Mouse (Mus musculus) limb, embryonic 14.5 days (tissue): ENCODE data around the gene Sprr2a3. TPM values are rescaled to one million over a fixed set of nuclear protein-coding genes. Genes with fewer than 3 reads are reported as not detected.
A peak's percentile ranks its signal among the peaks of the same experiment; 100 is the strongest.
"Not testable (repeated sequence)": the region's sequence is repeated elsewhere in the genome, so short reads cannot be mapped to it uniquely, and the experiment has no call there.

Source experiments
- ATAC-seq: fragments of 200-750 bp; cut with Nextera tagmentation; 2 replicates; pipeline ENCODE4 v1.8.0; 2017; ENCODE audit warnings: low read depth, moderate number of reproducible peaks, moderate TSS enrichment; ENCODE audit not compliant: low FRiP score
- DNase-seq: peaks from one replicate; pipeline ENCODE4 v3.0.0-alpha.2; 2015; ENCODE audit warnings: low spot score
- H3K27ac ChIP-seq: fragments of 300-500 bp; sonication (generic); replicated peaks from 2 replicates; pipeline ENCODE4 v1.5.1; 2014; ENCODE audit warnings: low read depth, mild to moderate bottlenecking, low read length, moderate library complexity, mixed read lengths
- H3K27me3 ChIP-seq: fragments of 300-500 bp; sonication (generic); 2 replicates; pipeline ENCODE4 v1.6.1; 2014; ENCODE audit warnings: low read length, mixed read lengths; ENCODE audit not compliant: control insufficient read depth, insufficient read depth
- H3K36me3 ChIP-seq: fragments of 300-500 bp; sonication (generic); 2 replicates; pipeline ENCODE4 v1.6.1; 2014; ENCODE audit warnings: mild to moderate bottlenecking, low read length, moderate library complexity, mixed read lengths; ENCODE audit not compliant: control insufficient read depth, insufficient read depth
- H3K4me1 ChIP-seq: fragments of 300-500 bp; sonication (generic); 2 replicates; pipeline ENCODE4 v1.6.1; 2014; ENCODE audit warnings: antibody characterized with exemption, low read length, mixed read lengths; ENCODE audit not compliant: control insufficient read depth, insufficient read depth
- H3K4me2 ChIP-seq: fragments of 300-500 bp; sonication (generic); replicated peaks from 2 replicates; pipeline ENCODE4 v1.6.1; 2014; ENCODE audit warnings: low read depth, mild to moderate bottlenecking, low read length, moderate library complexity; ENCODE audit not compliant: severe bottlenecking
- H3K4me3 ChIP-seq: fragments of 300-500 bp; sonication (generic); replicated peaks from 2 replicates; pipeline ENCODE4 v1.5.1; 2014; ENCODE audit warnings: low read length
- H3K9ac ChIP-seq: fragments of 300-500 bp; sonication (generic); 2 replicates; pipeline ENCODE4 v1.6.1; 2014; ENCODE audit warnings: mild to moderate bottlenecking, low read depth, low read length, moderate library complexity; ENCODE audit not compliant: severe bottlenecking
- H3K9me3 ChIP-seq: fragments of 300-500 bp; sonication (generic); 2 replicates; pipeline ENCODE4 v1.6.1; 2016; ENCODE audit warnings: low read length; ENCODE audit not compliant: control insufficient read depth
- WGBS: fragments of 180-500 bp; shearing (Covaris S2); extraction: QIAGEN DNeasy Blood & Tissue Kit; methylation state at CpG from one replicate; pipeline ENCODE4 v1.1.7; 2014; 5-methylcytosine and 5-hydroxymethylcytosine counted together
- polyA plus RNA-seq, 2 experiments: library from polyadenylated mRNA; depleted of rRNA in 1 of 2; stranded (reverse) in 1 of 2; unstranded in 1 of 2; fragments of >200 nt; fragmentation: Nextera tagmentation in 1 of 2; extraction: Ambion mirVana in 1 of 2; gene quantifications; 2 replicates each; pipeline versions ENCODE4 v1.2.1 to v1.2.3; 2012 to 2014

Gene Sprr2a3
- polyA plus RNA-seq (2012; rRNA removed) (0.63 TPM in 2 replicates), polyA plus RNA-seq (2014; fragmentation: Nextera tagmentation; extraction: Ambion mirVana) (0.44 and 0.52 TPM in 2 replicates)

DNA sequence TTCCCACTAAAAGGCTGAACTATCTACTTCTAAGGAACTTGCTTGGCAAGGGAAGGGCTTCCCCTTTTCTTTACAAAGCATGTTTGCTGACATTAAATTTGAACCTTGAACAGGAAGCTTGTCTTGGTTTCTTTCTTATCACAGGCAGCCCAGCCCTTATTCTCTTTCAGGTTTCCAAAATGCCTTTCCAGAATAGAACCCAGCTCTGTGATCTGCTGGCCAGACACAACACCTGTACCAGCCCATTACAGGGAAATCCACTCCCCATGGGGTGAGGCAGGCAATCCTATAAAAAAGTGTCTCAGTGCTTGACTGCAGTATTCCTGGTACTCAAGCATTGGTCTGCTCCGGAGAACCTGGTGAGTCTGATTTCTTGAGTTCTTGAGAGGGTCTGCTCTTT is at the start of gene Sprr2a3:
TSS of gene Sprr2a3 (plus strand) at position 317 of the 400 bp plus-strand sequence.
- H3K9ac ChIP-seq, H3K27ac ChIP-seq: not testable (repeated sequence)
- whole genome bisulfite sequencing: 68% methylated on average over 1 of the region's 1 CpGs

DNA sequence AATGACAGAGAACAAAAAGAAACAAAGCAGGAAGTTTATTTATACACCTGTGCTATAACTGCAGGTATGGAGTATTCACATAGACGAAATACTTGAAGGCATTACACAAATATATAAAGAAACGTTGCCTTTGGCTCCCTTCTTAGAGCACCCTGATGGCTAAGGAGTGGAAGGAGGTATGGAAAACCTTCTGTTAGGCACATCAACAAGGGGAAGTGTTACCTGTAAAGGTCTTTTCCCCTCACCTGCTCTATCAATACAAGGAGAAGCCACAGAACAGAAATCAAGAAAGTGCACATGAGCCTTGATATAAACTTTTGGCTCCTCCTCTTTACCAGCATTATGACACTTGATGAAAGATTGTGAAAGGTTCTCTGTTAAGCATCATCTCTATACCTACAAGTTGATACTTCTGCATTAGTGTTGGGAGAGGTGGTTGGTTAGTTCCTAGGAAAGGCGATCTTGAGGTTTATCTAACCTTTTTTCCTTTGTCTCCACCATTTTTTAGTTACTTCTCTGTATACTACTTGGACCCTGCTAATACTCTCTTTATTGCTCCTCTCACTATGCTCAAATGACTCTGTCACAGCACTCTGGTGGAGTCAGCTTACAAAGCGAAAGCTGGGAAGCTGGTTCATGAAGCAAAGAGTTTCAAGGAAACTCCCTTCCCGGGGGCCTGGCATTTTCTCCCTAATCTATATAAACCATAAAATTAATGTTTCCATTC is 48.6 kb upstream of the Sprr2a3 start:
- not testable (repeated sequence) for H3K4me1 ChIP-seq, H3K27me3 ChIP-seq, DNase-seq, H3K9me3 ChIP-seq, H3K4me3 ChIP-seq, H3K27ac ChIP-seq, H3K36me3 ChIP-seq, H3K4me2 ChIP-seq, H3K9ac ChIP-seq
- ATAC-seq: 0 out of 2 replicates have a peak, but pooled peaks have one; percentile 29
- no CpG with 5 or more reads among the region's 5 CpGs for WGBS

More for the DNA sequence above, at the start of gene Sprr2a3:
- not testable (repeated sequence) for H3K36me3 ChIP-seq, H3K27me3 ChIP-seq, H3K9me3 ChIP-seq, H3K4me3 ChIP-seq, H3K4me1 ChIP-seq, DNase-seq, H3K4me2 ChIP-seq, ATAC-seq

DNA sequence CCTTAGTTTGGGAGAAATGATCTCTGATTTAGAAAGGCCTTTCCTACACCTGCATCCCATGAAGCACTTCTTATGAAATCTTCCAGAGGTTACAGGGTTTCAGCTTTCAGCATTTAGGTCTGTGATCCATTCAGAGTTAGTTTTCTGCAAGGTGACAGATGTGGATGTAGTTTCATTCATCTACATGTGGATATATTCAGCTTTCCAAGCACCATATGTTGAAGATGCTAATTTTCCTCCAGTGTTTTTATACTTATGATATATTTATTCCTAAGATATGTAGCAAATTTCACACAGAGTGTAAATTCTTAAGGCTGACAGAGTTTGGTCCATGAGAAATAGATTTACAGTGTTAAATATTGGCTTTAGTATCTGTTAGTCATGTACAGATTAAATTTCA is 46.5 kb upstream of the Sprr2a3 start:
- H3K9me3 ChIP-seq, H3K9ac ChIP-seq, H3K27ac ChIP-seq, H3K27me3 ChIP-seq, H3K4me2 ChIP-seq, H3K36me3 ChIP-seq, DNase-seq, H3K4me3 ChIP-seq, H3K4me1 ChIP-seq: not testable (repeated sequence)
- peak; percentile 53 for ATAC-seq

- H3K4me2 ChIP-seq, H3K4me1 ChIP-seq, ATAC-seq, H3K9ac ChIP-seq, H3K9me3 ChIP-seq, H3K4me3 ChIP-seq, H3K27ac ChIP-seq, H3K36me3 ChIP-seq, DNase-seq, H3K27me3 ChIP-seq: not testable (repeated sequence)
- WGBS: no CpG with 5 or more reads among the region's 1 CpGs
These were observed 46.0 kb upstream of the Sprr2a3 start for GRCm38 (mm10) chr3:92239197-92239596.

GRCm38 (mm10) chr3:92244833-92245232 is 40.4 kb upstream of the Sprr2a3 start:
- not testable (repeated sequence) for H3K4me1 ChIP-seq, DNase-seq, H3K36me3 ChIP-seq, H3K9me3 ChIP-seq, H3K4me2 ChIP-seq, H3K27ac ChIP-seq, H3K27me3 ChIP-seq, H3K9ac ChIP-seq, H3K4me3 ChIP-seq
- ATAC-seq: 0 out of 2 replicates have a peak, but pooled peaks have one; percentile 21

DNA sequence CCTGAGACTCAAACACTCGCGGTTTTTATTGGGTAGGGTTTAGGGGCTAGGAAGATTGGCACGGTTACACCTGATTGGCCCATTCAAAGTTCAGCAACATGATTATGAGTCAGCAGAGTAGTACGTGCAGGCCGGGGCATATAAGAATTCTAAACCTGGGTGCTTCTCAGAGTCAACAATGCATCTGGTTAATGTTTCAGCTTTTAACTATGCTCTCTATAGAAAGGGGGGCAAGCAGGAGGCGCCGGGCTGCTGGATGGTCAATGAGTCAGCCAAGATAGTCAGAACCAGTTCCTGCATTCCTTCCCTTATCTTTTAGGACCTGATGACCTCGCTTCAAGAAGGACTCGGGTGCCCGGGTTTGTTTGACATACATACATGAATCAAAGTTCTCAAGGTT is 39.0 kb upstream of the Sprr2a3 start:
- WGBS: no CpG with 5 or more reads among the region's 10 CpGs
- not testable (repeated sequence) for ATAC-seq, H3K36me3 ChIP-seq

DNA sequence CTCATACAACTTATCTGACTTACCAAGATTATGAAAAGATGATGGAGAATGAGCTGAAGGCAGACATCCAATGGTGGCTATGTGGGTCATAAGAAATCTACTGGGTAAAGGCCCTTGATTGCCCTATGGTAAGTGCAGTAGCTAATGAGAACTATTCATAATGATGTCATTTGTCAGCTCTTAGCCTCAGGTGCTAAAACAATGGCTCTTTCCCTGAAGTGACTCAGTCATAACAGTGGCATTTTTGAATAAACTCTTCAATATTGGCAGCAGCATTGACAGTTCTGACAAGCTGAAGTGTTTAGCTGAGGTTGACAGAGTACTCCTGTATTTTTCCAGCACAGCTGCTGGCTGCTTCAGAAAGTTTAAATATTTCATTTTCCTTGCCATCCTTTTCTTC is 36.7 kb upstream of the Sprr2a3 start:
- not testable (repeated sequence) for H3K4me3 ChIP-seq, H3K27ac ChIP-seq, ATAC-seq, H3K9ac ChIP-seq, H3K27me3 ChIP-seq, H3K4me2 ChIP-seq, H3K4me1 ChIP-seq, H3K9me3 ChIP-seq, DNase-seq, H3K36me3 ChIP-seq

More for the DNA sequence above, 39.0 kb upstream of the Sprr2a3 start:
- H3K27me3 ChIP-seq, H3K4me2 ChIP-seq, H3K4me1 ChIP-seq, H3K4me3 ChIP-seq, DNase-seq, H3K9me3 ChIP-seq, H3K27ac ChIP-seq, H3K9ac ChIP-seq: not testable (repeated sequence)

DNA sequence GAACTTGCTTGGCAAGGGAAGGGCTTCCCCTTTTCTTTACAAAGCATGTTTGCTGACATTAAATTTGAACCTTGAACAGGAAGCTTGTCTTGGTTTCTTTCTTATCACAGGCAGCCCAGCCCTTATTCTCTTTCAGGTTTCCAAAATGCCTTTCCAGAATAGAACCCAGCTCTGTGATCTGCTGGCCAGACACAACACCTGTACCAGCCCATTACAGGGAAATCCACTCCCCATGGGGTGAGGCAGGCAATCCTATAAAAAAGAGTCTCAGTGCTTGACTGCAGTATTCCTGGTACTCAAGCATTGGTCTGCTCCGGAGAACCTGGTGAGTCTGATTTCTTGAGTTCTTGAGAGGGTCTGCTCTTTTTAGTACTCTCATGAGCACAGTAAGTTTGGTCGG is 34.8 kb upstream of the Sprr2a3 start:
- not testable (repeated sequence) for H3K27ac ChIP-seq, ATAC-seq
- 80% methylated on average over 1 of the region's 2 CpGs for WGBS

More for the DNA sequence above, 34.8 kb upstream of the Sprr2a3 start:
- H3K27me3 ChIP-seq, H3K4me3 ChIP-seq, H3K36me3 ChIP-seq, H3K9ac ChIP-seq, H3K9me3 ChIP-seq, H3K4me2 ChIP-seq, DNase-seq, H3K4me1 ChIP-seq: not testable (repeated sequence)
